Mouse (Mus musculus) heart, postnatal 0 days (tissue): Measurements from ENCODE around the gene Smox.

Experiments used
- CTCF ChIP-seq: IDR thresholded peaks from 2 replicates; pipeline ENCODE4 v1.5.1; 2016; ENCODE audit warnings: antibody characterized with exemption, control low read depth, low read depth
- EP300 ChIP-seq: IDR thresholded peaks from 2 replicates; pipeline ENCODE4 v1.6.1; 2016; ENCODE audit warnings: antibody characterized with exemption, low read depth

DNA sequence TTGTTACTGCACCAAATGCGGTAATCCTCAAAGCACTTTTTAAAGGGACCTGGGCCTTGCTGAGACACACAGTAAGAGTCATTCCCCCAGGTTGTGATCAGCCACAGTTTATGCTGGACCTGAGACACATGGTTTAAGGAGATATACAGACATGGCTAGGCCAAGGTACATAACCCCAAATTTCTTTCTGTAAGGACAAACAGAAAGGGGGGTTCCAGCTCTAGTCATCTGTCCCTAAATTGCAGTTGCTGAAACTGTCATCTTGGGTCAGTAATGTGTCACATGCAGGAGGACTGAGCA is 47.5 kb upstream of the Smox start:
- TF ChIP-seq CTCF (no peak), EP300 (no peak)
